Mouse (Mus musculus): ENCODE data around the gene Lrrc8a. TPM values are rescaled to one million over a fixed set of nuclear protein-coding genes. Genes with fewer than 3 reads are reported as not detected.
A peak's percentile ranks its signal among the peaks of the same experiment; 100 is the strongest.

The Lrrc8a gene
- polyA plus RNA-seq, 1 experiment: 20.6 TPM

DNA sequence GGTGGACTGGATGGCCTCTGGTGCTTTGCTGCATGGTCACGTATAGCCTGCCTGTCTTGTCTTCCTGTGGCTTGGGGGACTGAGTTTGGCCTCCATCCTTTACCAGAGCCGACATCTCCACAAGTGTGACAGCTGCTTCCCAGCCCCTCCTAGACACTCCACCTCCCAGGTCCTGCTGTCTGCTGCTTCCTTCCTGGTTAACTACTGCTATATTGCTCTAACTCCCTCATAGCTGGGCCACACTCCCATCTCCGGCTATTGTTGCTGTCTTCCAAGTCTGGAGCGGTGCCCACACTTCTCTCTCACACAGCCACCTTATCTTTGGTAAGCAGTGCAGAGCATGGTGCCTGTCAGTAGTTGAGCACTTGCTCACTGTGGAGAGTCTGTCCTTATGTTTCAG, 2.3 kb downstream of the Lrrc8a start:
- H3K27me3 ChIP-seq (ENCODE audit: control insufficient read depth, insufficient read depth, insufficient read length): no peaks in the 10 kb centered on the region
- H3K79me2 ChIP-seq (ENCODE audit: control insufficient read depth, insufficient read depth): peaks cover 71% of the 10 kb centered on the region
- H3ac ChIP-seq (ENCODE audit: control insufficient read depth, insufficient read length, low read depth): peak overlapping the region; percentile 28
- H3K36me3 ChIP-seq (ENCODE audit: control insufficient read depth, insufficient read depth): peaks cover 48% of the 10 kb centered on the region
- no peak for TF ChIP-seq CEBPB (IDR thresholded peaks at IDR 0.05; ENCODE audit: low read depth)
- TF ChIP-seq FOSL1 (IDR thresholded peaks at IDR 0.05; ENCODE audit: insufficient read depth, low read length, poor library complexity, severe bottlenecking): no peak
- TF ChIP-seq USF1 (IDR thresholded peaks at IDR 0.05; ENCODE audit: low read depth): no peak
- TF ChIP-seq MYOD1 (IDR thresholded peaks at IDR 0.05; ENCODE audit: control insufficient read depth, insufficient read length, low read depth): no peak
- no peak for TF ChIP-seq MYOG (IDR thresholded peaks at IDR 0.05; ENCODE audit: control insufficient read depth, extremely low read depth, insufficient read length)
- no peak for TF ChIP-seq CTCF (IDR thresholded peaks at IDR 0.05; ENCODE audit: control insufficient read depth, insufficient read depth, insufficient read length)
- no peak for TF ChIP-seq MAX (IDR thresholded peaks at IDR 0.05)
- no peak overlapping the region for H3K4me3 ChIP-seq (ENCODE audit: insufficient read depth, poor library complexity, severe bottlenecking)
- H3K79me3 ChIP-seq (ENCODE audit: low read depth): peaks cover 55% of the 10 kb centered on the region

- TF ChIP-seq CTCF (IDR thresholded peaks at IDR 0.05; ENCODE audit: control insufficient read depth, insufficient read depth, insufficient read length) (no peak), MAX (IDR thresholded peaks at IDR 0.05) (no peak), MYOD1 (IDR thresholded peaks at IDR 0.05; ENCODE audit: control insufficient read depth, insufficient read length, low read depth) (no peak), USF1 (IDR thresholded peaks at IDR 0.05; ENCODE audit: low read depth) (no peak), CEBPB (IDR thresholded peaks at IDR 0.05; ENCODE audit: low read depth) (no peak), FOSL1 (IDR thresholded peaks at IDR 0.05; ENCODE audit: insufficient read depth, low read length, poor library complexity, severe bottlenecking) (no peak), MYOG (IDR thresholded peaks at IDR 0.05; ENCODE audit: control insufficient read depth, extremely low read depth, insufficient read length) (no peak)
- Histone ChIP-seq H3K36me3 (ENCODE audit: control insufficient read depth, insufficient read depth) (peaks cover 51% of the 10 kb centered on the region), H3K4me3 (ENCODE audit: insufficient read depth, poor library complexity, severe bottlenecking) (no peak within 1 kb of the TSS), H3K79me3 (ENCODE audit: low read depth) (peaks cover 58% of the 10 kb centered on the region), H3K79me2 (ENCODE audit: control insufficient read depth, insufficient read depth) (peaks cover 76% of the 10 kb centered on the region), H3ac (ENCODE audit: control insufficient read depth, insufficient read length, low read depth) (peak within 1 kb of the TSS; percentile 28), H3K27me3 (ENCODE audit: control insufficient read depth, insufficient read depth, insufficient read length) (no peaks in the 10 kb centered on the region)
Measured at GRCm38 (mm10) chr2:30240267-30240666, 2.8 kb downstream of the Lrrc8a start, which contains the start of gene Gm28035. Gm28035 (plus strand) TSS chr2:30240567.

DNA sequence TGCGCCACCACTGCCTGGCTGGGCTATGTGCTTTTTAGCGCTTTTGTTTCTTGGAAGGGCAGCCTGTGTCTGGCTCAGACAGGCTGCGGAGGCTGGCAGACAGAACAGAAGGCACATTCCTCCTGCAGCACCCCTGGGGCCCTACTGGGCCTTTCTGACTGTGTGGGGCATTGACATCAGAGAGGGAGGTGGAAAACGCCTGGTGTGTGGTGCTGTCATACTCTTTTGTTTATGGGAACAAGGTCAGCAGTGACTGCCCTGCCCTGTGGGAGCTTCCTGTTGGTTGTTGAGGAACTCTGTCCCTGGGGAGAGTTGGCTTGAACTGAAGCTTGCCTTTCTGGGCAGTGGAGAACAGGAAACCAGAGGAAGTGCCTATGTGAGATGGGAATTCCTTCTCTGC, 5.0 kb downstream of the Lrrc8a start:
- Histone ChIP-seq H3K79me3 (ENCODE audit: low read depth) (peaks cover 64% of the 10 kb centered on the region), H3K4me3 (ENCODE audit: insufficient read depth, poor library complexity, severe bottlenecking) (no peak overlapping the region), H3K36me3 (ENCODE audit: control insufficient read depth, insufficient read depth) (peaks cover 67% of the 10 kb centered on the region), H3K27me3 (ENCODE audit: control insufficient read depth, insufficient read depth, insufficient read length) (no peaks in the 10 kb centered on the region), H3K79me2 (ENCODE audit: control insufficient read depth, insufficient read depth) (peaks cover 98% of the 10 kb centered on the region), H3ac (ENCODE audit: control insufficient read depth, insufficient read length, low read depth) (no peak overlapping the region)
- TF ChIP-seq MYOD1 (IDR thresholded peaks at IDR 0.05; ENCODE audit: control insufficient read depth, insufficient read length, low read depth) (no peak), MAX (IDR thresholded peaks at IDR 0.05) (no peak), FOSL1 (IDR thresholded peaks at IDR 0.05; ENCODE audit: insufficient read depth, low read length, poor library complexity, severe bottlenecking) (no peak), MYOG (IDR thresholded peaks at IDR 0.05; ENCODE audit: control insufficient read depth, extremely low read depth, insufficient read length) (no peak)

- H3K79me3 ChIP-seq (ENCODE audit: low read depth): peaks cover 66% of the 10 kb centered on the region
- no peak for TF ChIP-seq MYOG (IDR thresholded peaks at IDR 0.05; ENCODE audit: control insufficient read depth, extremely low read depth, insufficient read length)
- no peak for TF ChIP-seq USF1 (IDR thresholded peaks at IDR 0.05; ENCODE audit: low read depth)
- TF ChIP-seq CTCF (IDR thresholded peaks at IDR 0.05; ENCODE audit: control insufficient read depth, insufficient read depth, insufficient read length): no peak
- no peak for TF ChIP-seq FOSL1 (IDR thresholded peaks at IDR 0.05; ENCODE audit: insufficient read depth, low read length, poor library complexity, severe bottlenecking)
- TF ChIP-seq MAX (IDR thresholded peaks at IDR 0.05): no peak
- TF ChIP-seq CEBPB (IDR thresholded peaks at IDR 0.05; ENCODE audit: low read depth): no peak
- no peak for TF ChIP-seq MYOD1 (IDR thresholded peaks at IDR 0.05; ENCODE audit: control insufficient read depth, insufficient read length, low read depth)
- H3K79me2 ChIP-seq (ENCODE audit: control insufficient read depth, insufficient read depth): peaks cover 100% of the 10 kb centered on the region
- H3K4me3 ChIP-seq (ENCODE audit: insufficient read depth, poor library complexity, severe bottlenecking): no peak overlapping the region
- peaks cover 71% of the 10 kb centered on the region for H3K36me3 ChIP-seq (ENCODE audit: control insufficient read depth, insufficient read depth)
- H3ac ChIP-seq (ENCODE audit: control insufficient read depth, insufficient read length, low read depth): no peak overlapping the region
- no peaks in the 10 kb centered on the region for H3K27me3 ChIP-seq (ENCODE audit: control insufficient read depth, insufficient read depth, insufficient read length)
Measured at GRCm38 (mm10) chr2:30243391-30243790, 5.9 kb downstream of the Lrrc8a start.

GRCm38 (mm10) chr2:30244595-30245178, 7.2 kb downstream of the Lrrc8a start:
- Histone ChIP-seq H3K36me3 (ENCODE audit: control insufficient read depth, insufficient read depth) (peaks cover 83% of the 10 kb centered on the region), H3ac (ENCODE audit: control insufficient read depth, insufficient read length, low read depth) (no peak overlapping the region), H3K27me3 (ENCODE audit: control insufficient read depth, insufficient read depth, insufficient read length) (no peaks in the 10 kb centered on the region), H3K79me3 (ENCODE audit: low read depth) (peaks cover 56% of the 10 kb centered on the region), H3K79me2 (ENCODE audit: control insufficient read depth, insufficient read depth) (peaks cover 100% of the 10 kb centered on the region), H3K4me3 (ENCODE audit: insufficient read depth, poor library complexity, severe bottlenecking) (no peak overlapping the region)
- TF ChIP-seq MYOG (IDR thresholded peaks at IDR 0.05; ENCODE audit: control insufficient read depth, extremely low read depth, insufficient read length): no peak
- no peak for TF ChIP-seq MAX (IDR thresholded peaks at IDR 0.05)
- TF ChIP-seq CEBPB (IDR thresholded peaks at IDR 0.05; ENCODE audit: low read depth): no peak
- TF ChIP-seq FOSL1 (IDR thresholded peaks at IDR 0.05; ENCODE audit: insufficient read depth, low read length, poor library complexity, severe bottlenecking): no peak
- no peak for TF ChIP-seq CTCF (IDR thresholded peaks at IDR 0.05; ENCODE audit: control insufficient read depth, insufficient read depth, insufficient read length)
- no peak for TF ChIP-seq USF1 (IDR thresholded peaks at IDR 0.05; ENCODE audit: low read depth)
- no peak for TF ChIP-seq MYOD1 (IDR thresholded peaks at IDR 0.05; ENCODE audit: control insufficient read depth, insufficient read length, low read depth)

Data from C2C12 (cell line).